Mouse (Mus musculus) forebrain, embryonic 12.5 days (tissue): ENCODE measurements around the gene Adig. TPM values are rescaled to one million over a fixed set of nuclear protein-coding genes. Genes with fewer than 3 reads are reported as not detected.
A peak's percentile ranks its signal among the peaks of the same experiment; 100 is the strongest.

Experiments used
- ATAC-seq: fragments of 200-750 bp; cut with Nextera tagmentation; 2 replicates; pipeline ENCODE4 v1.8.0; 2017; ENCODE audit warnings: moderate TSS enrichment; ENCODE audit not compliant: low FRiP score
- H3K27ac ChIP-seq: fragments of 300-500 bp; sonication (generic); 2 replicates; pipeline ENCODE4 v1.5.1; 2016; ENCODE audit warnings: mild to moderate bottlenecking
- H3K27me3 ChIP-seq: fragments of 300-500 bp; sonication (generic); 2 replicates; pipeline ENCODE4 v1.6.1; 2016; ENCODE audit warnings: mild to moderate bottlenecking
- H3K36me3 ChIP-seq: fragments of 300-500 bp; sonication (generic); replicated peaks from 2 replicates; pipeline ENCODE4 v1.6.1; 2016; ENCODE audit warnings: mild to moderate bottlenecking
- H3K4me1 ChIP-seq: fragments of 300-500 bp; sonication (generic); 2 replicates; pipeline ENCODE4 v1.6.1; 2016
- H3K4me2 ChIP-seq: fragments of 300-500 bp; sonication (generic); 2 replicates; pipeline ENCODE4 v1.6.1; 2016; ENCODE audit warnings: mild to moderate bottlenecking, moderate library complexity
- H3K4me3 ChIP-seq: fragments of 300-500 bp; sonication (generic); replicated peaks from 2 replicates; pipeline ENCODE4 v1.5.1; 2016; ENCODE audit warnings: mild to moderate bottlenecking
- H3K9ac ChIP-seq: fragments of 300-500 bp; sonication (generic); 2 replicates; pipeline ENCODE4 v1.6.1; 2016; ENCODE audit warnings: mild to moderate bottlenecking
- H3K9me3 ChIP-seq: fragments of 300-500 bp; sonication (generic); 2 replicates; pipeline ENCODE4 v1.6.1; 2016
- WGBS: fragments of 180-500 bp; shearing (Covaris S2); methylation state at CpG from one replicate; pipeline ENCODE4 v1.1.7; 2016; 5-methylcytosine and 5-hydroxymethylcytosine counted together
- polyA plus RNA-seq: library from polyadenylated mRNA; unstranded; fragments of >200 nt; fragmentation: Nextera tagmentation; extraction: Ambion mirVana; gene quantifications from 2 replicates; pipeline ENCODE4 v1.2.1, GENCODE M21; 2016

Gene Adig
- polyA plus RNA-seq, 1 experiment from 2014 or later: not detected

- Histone ChIP-seq H3K4me1 (no peaks in the 10 kb centered on the region), H3K9ac (no peak overlapping the region), H3K36me3 (no peaks in the 10 kb centered on the region), H3K9me3 (no peaks in the 10 kb centered on the region), H3K4me2 (no peak overlapping the region), H3K27me3 (no peaks in the 10 kb centered on the region), H3K4me3 (no peak overlapping the region), H3K27ac (no peak overlapping the region)
- 71% methylated on average over 12 of the region's 12 CpGs for WGBS
- ATAC-seq: no peak
Observed at GRCm38 (mm10) chr2:158513821-158514336, 11.5 kb downstream of the Adig start.

- Histone ChIP-seq H3K27ac (no peak overlapping the region), H3K9ac (no peak overlapping the region), H3K4me1 (no peaks in the 10 kb centered on the region), H3K4me2 (no peak overlapping the region), H3K27me3 (no peaks in the 10 kb centered on the region), H3K4me3 (no peak overlapping the region), H3K9me3 (no peaks in the 10 kb centered on the region), H3K36me3 (no peaks in the 10 kb centered on the region)
- 74% methylated on average over 6 of the region's 6 CpGs for WGBS
- ATAC-seq: no peak
Observed at GRCm38 (mm10) chr2:158518583-158518982, 16.2 kb downstream of the Adig start.

GRCm38 (mm10) chr2:158519071-158519470 lies 16.7 kb downstream of the Adig start:
- Histone ChIP-seq H3K4me1 (no peaks in the 10 kb centered on the region), H3K27me3 (no peaks in the 10 kb centered on the region), H3K36me3 (no peaks in the 10 kb centered on the region), H3K9me3 (no peaks in the 10 kb centered on the region), H3K9ac (no peak overlapping the region), H3K4me2 (no peak overlapping the region), H3K27ac (no peak overlapping the region), H3K4me3 (no peak overlapping the region)
- 87% methylated on average over 11 of the region's 11 CpGs for WGBS
- ATAC-seq: no peak

DNA sequence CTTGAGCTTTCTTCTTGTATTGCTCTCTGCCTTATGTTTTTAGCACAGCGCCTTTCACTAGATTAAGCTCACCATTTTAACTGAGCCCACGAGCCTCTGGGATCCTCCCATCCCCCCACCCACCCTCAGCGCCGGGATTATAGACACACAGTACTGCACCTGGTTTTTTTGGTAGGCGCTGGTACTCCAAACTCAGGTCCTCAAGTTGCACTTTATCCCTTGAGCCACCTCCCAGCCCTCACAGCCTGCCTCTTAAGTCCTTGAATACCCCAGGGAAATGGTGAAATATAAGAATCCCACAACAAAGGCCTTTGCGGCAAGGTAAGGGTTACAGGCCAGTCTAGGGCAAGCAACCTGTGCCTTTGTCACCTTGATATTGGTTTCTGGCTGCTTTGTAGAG lies 17.4 kb downstream of the Adig start:
- no peaks in the 10 kb centered on the region for H3K27me3 ChIP-seq
- 73% methylated on average over 6 of the region's 6 CpGs for WGBS
- no peaks in the 10 kb centered on the region for H3K9me3 ChIP-seq
- H3K9ac ChIP-seq: no peak overlapping the region
- no peak overlapping the region for H3K27ac ChIP-seq
- H3K4me1 ChIP-seq: no peaks in the 10 kb centered on the region
- no peaks in the 10 kb centered on the region for H3K36me3 ChIP-seq
- H3K4me2 ChIP-seq: no peak overlapping the region
- H3K4me3 ChIP-seq: no peak overlapping the region
- ATAC-seq: no peak

- H3K27ac ChIP-seq: no peak overlapping the region
- no peak overlapping the region for H3K4me2 ChIP-seq
- no peak for ATAC-seq
- no peak overlapping the region for H3K4me3 ChIP-seq
- H3K4me1 ChIP-seq: no peaks in the 10 kb centered on the region
- H3K36me3 ChIP-seq: no peaks in the 10 kb centered on the region
- WGBS: 85% methylated on average over 8 of the region's 8 CpGs
- no peaks in the 10 kb centered on the region for H3K9me3 ChIP-seq
- no peaks in the 10 kb centered on the region for H3K27me3 ChIP-seq
- no peak overlapping the region for H3K9ac ChIP-seq
Observed at GRCm38 (mm10) chr2:158523060-158523459, 20.6 kb downstream of the Adig start.

DNA sequence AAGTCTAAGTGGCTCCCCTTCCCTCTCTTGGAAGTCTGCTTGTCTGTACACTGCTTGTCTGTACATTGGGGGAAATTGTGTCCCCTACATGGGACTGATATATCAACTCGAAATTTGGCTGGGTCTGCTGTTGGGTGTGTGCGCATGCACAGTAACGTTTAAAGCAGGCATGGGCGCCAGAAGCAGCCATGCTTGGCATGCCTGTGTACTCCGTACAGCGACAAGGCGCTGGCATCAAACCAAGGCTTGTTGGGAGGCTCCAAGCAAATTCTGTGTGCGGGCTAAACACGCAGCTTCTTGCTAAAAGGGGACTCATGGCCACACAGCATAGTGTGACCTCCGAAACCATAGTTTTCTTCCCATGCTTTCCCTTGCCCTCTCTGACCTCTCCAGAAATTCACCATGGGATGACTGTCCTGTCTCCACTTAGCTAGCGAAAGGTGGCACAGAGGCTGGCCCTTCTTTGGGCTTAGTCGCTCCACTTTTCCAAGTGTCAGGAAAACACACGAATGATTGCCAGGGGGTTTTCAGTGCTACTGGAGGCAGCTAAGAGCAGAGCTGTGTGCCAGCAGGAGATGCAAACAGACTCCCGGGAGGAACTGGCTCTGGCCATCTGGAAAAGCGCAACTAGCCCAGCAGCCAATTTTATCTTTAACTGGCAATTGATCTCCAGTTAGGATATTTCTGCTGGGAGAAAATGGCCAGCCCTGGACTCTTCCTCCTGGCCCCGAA lies 21.9 kb downstream of the Adig start:
- no peak overlapping the region for H3K27ac ChIP-seq
- H3K4me2 ChIP-seq: no peak overlapping the region
- H3K9me3 ChIP-seq: no peaks in the 10 kb centered on the region
- H3K9ac ChIP-seq: no peak overlapping the region
- H3K4me3 ChIP-seq: no peak overlapping the region
- H3K27me3 ChIP-seq: no peaks in the 10 kb centered on the region
- WGBS: 90% methylated on average over 16 of the region's 16 CpGs
- H3K4me1 ChIP-seq: no peaks in the 10 kb centered on the region
- ATAC-seq: no peak
- no peaks in the 10 kb centered on the region for H3K36me3 ChIP-seq

- Histone ChIP-seq H3K4me1 (no peaks in the 10 kb centered on the region), H3K27ac (no peak overlapping the region), H3K9me3 (no peaks in the 10 kb centered on the region), H3K4me3 (no peak overlapping the region), H3K4me2 (no peak overlapping the region), H3K9ac (no peak overlapping the region), H3K36me3 (no peaks in the 10 kb centered on the region), H3K27me3 (peaks cover 3% of the 10 kb centered on the region; the same call in 1 of the 2 replicates)
- 8% methylated on average over 4 of the region's 4 CpGs for WGBS
- peak; percentile 73 for ATAC-seq
Observed at GRCm38 (mm10) chr2:158534090-158534489, 31.7 kb downstream of the Adig start.

- Histone ChIP-seq H3K9me3 (no peaks in the 10 kb centered on the region), H3K4me3 (no peak overlapping the region), H3K36me3 (no peaks in the 10 kb centered on the region), H3K27me3 (peaks cover 3% of the 10 kb centered on the region; the same call in 1 of the 2 replicates), H3K9ac (no peak overlapping the region), H3K27ac (no peak overlapping the region), H3K4me1 (0 out of 2 replicates have a peak, but pooled peaks cover 4% of the 10 kb centered on the region), H3K4me2 (no peak overlapping the region)
- 74% methylated on average over 8 of the region's 8 CpGs for WGBS
- ATAC-seq: peak; percentile 39
Observed at GRCm38 (mm10) chr2:158534559-158534958, 32.1 kb downstream of the Adig start.

GRCm38 (mm10) chr2:158539433-158540305 lies 37.3 kb downstream of the Adig start:
- Histone ChIP-seq H3K4me3 (peak overlapping the region; percentile 21), H3K9me3 (no peaks in the 10 kb centered on the region), H3K4me2 (peak overlapping the region; percentile 37), H3K9ac (no peak overlapping the region), H3K27ac (no peak overlapping the region), H3K4me1 (0 out of 2 replicates have a peak, but pooled peaks cover 9% of the 10 kb centered on the region), H3K36me3 (no peaks in the 10 kb centered on the region), H3K27me3 (peaks cover 6% of the 10 kb centered on the region; the same call in 1 of the 2 replicates)
- ATAC-seq: peak; percentile 36; the same call in 1 of the 2 replicates
- 52% methylated on average over 24 of the region's 24 CpGs for WGBS

- H3K4me1 ChIP-seq: 0 out of 2 replicates have a peak, but pooled peaks cover 9% of the 10 kb centered on the region
- no peaks in the 10 kb centered on the region for H3K9me3 ChIP-seq
- no peak overlapping the region for H3K9ac ChIP-seq
- no peak overlapping the region for H3K4me3 ChIP-seq
- no peaks in the 10 kb centered on the region for H3K36me3 ChIP-seq
- H3K4me2 ChIP-seq: no peak overlapping the region
- WGBS: 58% methylated on average over 4 of the region's 4 CpGs
- H3K27me3 ChIP-seq: peaks cover 10% of the 10 kb centered on the region; the same call in 1 of the 2 replicates
- no peak overlapping the region for H3K27ac ChIP-seq
- no peak for ATAC-seq
Observed at GRCm38 (mm10) chr2:158541286-158541685, 38.9 kb downstream of the Adig start.

DNA sequence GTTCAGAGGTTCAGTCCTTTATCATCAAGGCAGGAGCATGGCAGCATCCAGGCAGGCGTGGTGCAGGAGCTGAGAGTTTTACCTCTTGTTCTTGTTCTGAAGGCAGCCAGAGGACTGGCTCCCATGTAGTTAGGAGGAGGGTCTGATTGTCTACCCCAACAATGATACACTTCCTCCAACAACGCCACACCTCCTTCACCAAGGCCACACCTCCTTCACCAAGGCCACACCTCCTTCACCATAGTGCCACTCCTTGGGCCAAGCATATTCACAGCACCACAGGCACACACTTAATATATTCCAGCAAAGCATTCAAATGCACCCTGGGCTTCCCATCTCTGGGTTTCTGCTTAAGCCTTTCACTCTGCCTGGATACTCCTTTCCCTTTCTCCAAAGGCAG lies 42.9 kb downstream of the Adig start:
- 76% methylated on average over 2 of the region's 2 CpGs for WGBS
- H3K9me3 ChIP-seq: no peaks in the 10 kb centered on the region
- H3K4me3 ChIP-seq: no peak overlapping the region
- no peak overlapping the region for H3K27ac ChIP-seq
- no peak for ATAC-seq
- H3K27me3 ChIP-seq: peaks cover 16% of the 10 kb centered on the region; the same call in 1 of the 2 replicates
- H3K4me2 ChIP-seq: no peak overlapping the region
- H3K36me3 ChIP-seq: no peaks in the 10 kb centered on the region
- no peak overlapping the region for H3K9ac ChIP-seq
- peaks cover 4% of the 10 kb centered on the region; the same call in 1 of the 2 replicates for H3K4me1 ChIP-seq

GRCm38 (mm10) chr2:158546751-158547150 lies 44.3 kb downstream of the Adig start:
- Histone ChIP-seq H3K27ac (no peak overlapping the region), H3K27me3 (peaks cover 31% of the 10 kb centered on the region), H3K4me2 (peak overlapping the region; percentile 26; the same call in 1 of the 2 replicates), H3K9ac (peak overlapping the region; percentile 36; the same call in 1 of the 2 replicates), H3K4me1 (peaks cover 4% of the 10 kb centered on the region; the same call in 1 of the 2 replicates), H3K36me3 (no peaks in the 10 kb centered on the region), H3K4me3 (no peak overlapping the region), H3K9me3 (no peaks in the 10 kb centered on the region)
- ATAC-seq: peak; percentile 70
- 3% methylated on average over 17 of the region's 17 CpGs for WGBS
